Mouse (Mus musculus): Measurements from ENCODE around the gene 4921507P07Rik.
"Not testable (repeated sequence)": the region's sequence is repeated elsewhere in the genome, so short reads cannot be mapped to it uniquely, and the experiment has no call there.

4921507P07Rik gene

GRCm38 (mm10) chr6:50558877-50559276 is 37.6 kb downstream of the 4921507P07Rik start:
- intact Hi-C loops (cut with DNase I): no loop called here

- intact Hi-C loops (cut with DNase I): no loop called here
Measured at GRCm38 (mm10) chr6:50557566-50557965, 38.9 kb downstream of the 4921507P07Rik start.

- intact Hi-C loops (cut with DNase I): not testable (repeated sequence)
Measured at GRCm38 (mm10) chr6:50554223-50554622, 42.2 kb downstream of the 4921507P07Rik start.

DNA sequence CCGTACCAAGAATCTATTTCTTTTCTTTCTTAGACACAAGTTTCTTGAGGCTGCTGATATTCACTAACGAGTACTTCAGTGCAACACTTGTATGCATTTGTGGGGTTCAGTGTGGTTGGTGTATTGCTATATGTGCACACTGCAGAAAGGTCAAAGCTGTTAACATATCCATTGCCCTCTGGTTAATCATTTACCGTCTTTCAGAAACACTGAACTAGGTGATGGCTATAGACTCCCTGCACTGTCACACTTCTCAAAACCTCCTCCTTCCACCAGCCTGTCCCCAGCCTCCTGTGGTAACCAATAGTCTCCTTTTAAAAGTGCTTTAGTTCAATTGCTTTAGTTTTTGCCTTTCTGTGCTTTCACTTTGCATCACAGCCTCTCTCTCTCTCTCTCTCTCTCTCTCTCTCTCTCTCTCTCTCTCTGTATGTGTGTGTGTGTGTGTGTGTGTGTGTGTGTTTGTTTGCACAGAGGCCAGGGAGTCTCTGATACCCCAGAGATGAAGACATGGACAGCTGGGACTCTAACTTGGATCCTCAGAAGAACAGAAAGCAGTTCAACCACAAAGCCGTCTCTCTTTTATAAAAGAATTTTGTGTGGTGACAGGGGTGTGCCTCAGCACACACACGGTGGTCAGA is 43.4 kb downstream of the 4921507P07Rik start:
- intact Hi-C loops (cut with DNase I): no loop called here

- intact Hi-C loops (cut with DNase I): loop anchor here (5.0 kb wide), 1 partner anchor 1032 kb away; no protein-coding TSS in a partner anchor
Measured at GRCm38 (mm10) chr6:50549791-50550190, 46.6 kb downstream of the 4921507P07Rik start.

DNA sequence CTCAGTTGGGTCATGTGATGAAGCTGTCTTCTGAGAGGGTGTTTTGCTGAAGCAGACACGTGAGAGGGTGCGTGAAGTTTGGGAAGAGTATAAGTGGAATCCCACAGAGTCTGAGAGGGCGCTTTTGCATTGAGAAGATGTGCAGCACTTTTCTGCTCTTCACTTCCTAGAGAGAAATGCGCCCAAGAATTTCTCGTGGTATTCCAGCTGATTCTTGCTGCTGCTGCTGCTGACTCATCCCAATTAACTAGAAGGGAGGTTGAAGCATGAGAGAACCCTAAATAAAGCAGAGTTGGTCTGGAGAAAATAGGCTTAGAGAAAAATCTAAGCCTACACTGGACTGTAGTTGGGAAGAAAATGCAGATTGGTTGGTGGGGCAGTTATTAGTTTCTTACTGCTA is 47.4 kb downstream of the 4921507P07Rik start:
- intact Hi-C loops (cut with DNase I): loop anchor here (5.0 kb wide), 1 partner anchor 1032 kb away; no protein-coding TSS in a partner anchor

GRCm38 (mm10) chr6:50545412-50546043 is 50.9 kb downstream of the 4921507P07Rik start:
- intact Hi-C loops (cut with DNase I): loop anchor here (5.0 kb wide), 1 partner anchor 1028 kb away; no protein-coding TSS in a partner anchor

- intact Hi-C loops (cut with DNase I): no loop called here
Measured at GRCm38 (mm10) chr6:50542535-50542934, 53.9 kb downstream of the 4921507P07Rik start.

GRCm38 (mm10) chr6:50539641-50540040 is 56.8 kb downstream of the 4921507P07Rik start:
- intact Hi-C loops (cut with DNase I): loop anchor here (5.0 kb wide), 1 partner anchor 427 kb away; the partner anchor contains the start of gene Mpp6

DNA sequence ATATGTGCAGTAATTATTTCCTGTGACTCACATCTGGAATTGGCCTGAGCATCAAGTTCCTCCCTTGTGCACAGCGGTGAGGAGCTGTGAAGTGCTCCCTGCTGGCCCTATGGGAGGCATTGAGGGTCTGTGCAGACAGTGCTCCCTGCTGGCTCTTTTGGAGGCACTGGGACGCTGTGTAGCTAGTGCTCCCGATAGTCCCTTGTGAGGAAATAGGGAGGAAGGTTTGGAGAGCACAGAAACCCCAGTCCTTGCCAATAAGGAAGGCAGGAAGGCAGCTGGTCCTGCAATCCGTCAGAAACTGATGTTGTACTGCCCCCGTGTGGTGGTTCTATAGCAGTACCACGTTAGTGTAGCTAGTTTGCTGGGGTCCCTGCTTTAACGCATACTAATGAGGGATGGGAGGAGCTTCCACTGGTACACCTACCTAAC is 60.0 kb downstream of the 4921507P07Rik start:
- intact Hi-C loops (cut with DNase I): loop anchor here (2.0 to 5.0 kb wide), 2 partner anchors 232 to 424 kb away; partner anchors contain the start of gene Mpp6

DNA sequence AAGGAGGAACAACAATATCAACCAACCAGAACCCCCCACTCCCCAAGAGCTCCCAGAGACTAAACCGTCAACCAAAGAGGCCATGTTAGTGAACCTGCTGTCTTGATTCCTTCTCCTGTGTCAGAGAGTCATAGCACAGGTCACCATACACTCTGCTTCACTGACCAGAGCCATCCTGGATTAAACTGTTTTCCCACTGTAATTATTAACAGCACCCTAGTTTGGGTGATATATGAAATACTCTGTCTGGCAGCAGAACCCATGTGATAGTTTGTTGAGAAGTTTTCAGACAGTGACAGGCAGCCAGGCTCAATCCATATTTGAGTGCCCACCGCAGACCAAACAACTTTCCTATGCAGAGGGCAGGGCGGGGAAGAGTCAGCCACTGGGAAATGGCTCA is 61.1 kb downstream of the 4921507P07Rik start:
- intact Hi-C loops (cut with DNase I): loop anchor here (5.0 kb wide), 1 partner anchor 423 kb away; the partner anchor contains the start of gene Mpp6

- intact Hi-C loops (cut with DNase I): no loop called here
Measured at GRCm38 (mm10) chr6:50531920-50532319, 64.5 kb downstream of the 4921507P07Rik start.

DNA sequence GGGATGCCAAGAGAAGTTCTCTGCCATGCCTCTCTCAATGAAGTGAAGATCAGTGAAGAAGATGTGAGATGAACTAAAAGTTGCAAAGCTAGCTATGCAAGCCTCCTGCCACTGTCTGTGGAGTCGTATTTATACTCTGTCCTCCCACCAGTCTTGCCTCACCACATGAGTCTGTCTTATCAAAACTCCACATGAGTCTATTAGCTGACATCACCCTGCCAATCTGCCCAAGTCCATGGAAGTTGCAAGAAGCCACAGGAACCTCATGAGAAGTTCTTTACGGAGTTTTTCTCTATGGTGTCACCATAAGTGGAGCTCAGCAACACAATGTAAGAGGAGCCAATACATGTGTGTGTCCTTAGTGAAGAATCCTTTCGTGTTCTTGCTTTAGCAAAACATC is 65.4 kb downstream of the 4921507P07Rik start:
- intact Hi-C loops (cut with DNase I): no loop called here

DNA sequence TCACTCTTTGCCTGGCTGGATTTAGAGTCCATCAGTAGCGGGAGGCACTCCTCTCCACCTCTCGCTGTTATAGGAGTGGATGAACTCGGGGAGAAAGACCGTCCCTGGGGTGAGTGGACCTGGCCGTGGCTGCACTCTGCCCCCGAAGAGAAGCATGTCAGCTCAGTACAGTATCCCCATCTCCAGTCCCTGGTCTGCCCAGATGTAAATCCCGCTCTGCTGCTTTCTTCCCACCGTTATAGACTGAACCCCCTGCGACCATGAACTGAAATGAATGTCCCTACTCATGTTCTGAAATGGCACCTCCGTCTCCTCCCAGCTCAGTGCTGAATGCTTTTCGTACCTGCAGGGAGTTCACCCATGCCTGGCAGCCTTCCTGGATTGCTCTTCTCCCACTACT is 67.2 kb downstream of the 4921507P07Rik start:
- intact Hi-C loops (cut with DNase I): no loop called here

- intact Hi-C loops (cut with DNase I): no loop called here
Measured at GRCm38 (mm10) chr6:50527416-50527815, 69.0 kb downstream of the 4921507P07Rik start.

- intact Hi-C loops (cut with DNase I): no loop called here
Measured at GRCm38 (mm10) chr6:50526597-50527024, 69.8 kb downstream of the 4921507P07Rik start.

GRCm38 (mm10) chr6:50525846-50526245 is 70.6 kb downstream of the 4921507P07Rik start:
- intact Hi-C loops (cut with DNase I): no loop called here

- intact Hi-C loops (cut with DNase I): loop anchor here (5.0 kb wide), 1 partner anchor 67 kb away; the partner anchor contains the start of gene Osbpl3
Measured at GRCm38 (mm10) chr6:50524261-50524896, 72.1 kb downstream of the 4921507P07Rik start.

All from adrenal gland (tissue).